Mouse (Mus musculus) hindbrain, embryonic 11.5 days (tissue): Measurements from ENCODE around the gene Gapdh. TPM values are rescaled to one million over a fixed set of nuclear protein-coding genes. Genes with fewer than 3 reads are reported as not detected.

Experiments
- ATAC-seq: fragments of 200-750 bp; cut with Nextera tagmentation; 2 replicates; pipeline ENCODE4 v1.8.0; 2017; ENCODE audit warnings: mild to moderate bottlenecking, moderate TSS enrichment, moderate library complexity; ENCODE audit not compliant: low FRiP score
- DNase-seq: peaks from one replicate; pipeline ENCODE4 v3.0.0-alpha.2; 2015; ENCODE audit warnings: low spot score
- H3K27ac ChIP-seq: fragments of 300-500 bp; sonication (generic); 2 replicates; pipeline ENCODE4 v1.5.1; 2014; ENCODE audit warnings: mild to moderate bottlenecking, low read depth, low read length
- H3K27me3 ChIP-seq: fragments of 300-500 bp; sonication (generic); 2 replicates; pipeline ENCODE4 v1.6.1; 2014; ENCODE audit warnings: mild to moderate bottlenecking, low read length, moderate library complexity, mixed read lengths; ENCODE audit not compliant: control insufficient read depth, insufficient read depth
- H3K36me3 ChIP-seq: fragments of 300-500 bp; sonication (generic); 2 replicates; pipeline ENCODE4 v1.6.1; 2014; ENCODE audit warnings: mild to moderate bottlenecking, low read length, moderate library complexity, mixed read lengths; ENCODE audit not compliant: control insufficient read depth, insufficient read depth
- H3K4me1 ChIP-seq: fragments of 300-500 bp; sonication (generic); replicated peaks from 2 replicates; pipeline ENCODE4 v1.6.1; 2014; ENCODE audit warnings: low read length, mixed read lengths; ENCODE audit not compliant: control insufficient read depth, insufficient read depth
- H3K4me2 ChIP-seq: fragments of 300-500 bp; sonication (generic); replicated peaks from 2 replicates; pipeline ENCODE4 v1.6.1; 2014; ENCODE audit warnings: mild to moderate bottlenecking, low read depth, low read length
- H3K4me3 ChIP-seq: fragments of 300-500 bp; sonication (generic); 2 replicates; pipeline ENCODE4 v1.5.1; 2014; ENCODE audit warnings: low read depth, low read length
- H3K9ac ChIP-seq: fragments of 300-500 bp; sonication (generic); 2 replicates; pipeline ENCODE4 v1.6.1; 2014; ENCODE audit warnings: low read depth, low read length
- H3K9me3 ChIP-seq: fragments of 300-500 bp; sonication (generic); 2 replicates; pipeline ENCODE4 v1.6.1; 2016; ENCODE audit warnings: low read length; ENCODE audit not compliant: control insufficient read depth
- WGBS: fragments of 180-500 bp; shearing (Covaris S2); extraction: QIAGEN DNeasy Blood & Tissue Kit; methylation state at CpG from one replicate; pipeline ENCODE4 v1.1.7; 2014; 5-methylcytosine and 5-hydroxymethylcytosine counted together
- polyA plus RNA-seq: library from polyadenylated mRNA; unstranded; fragments of >200 nt; fragmentation: Nextera tagmentation; extraction: Ambion mirVana; gene quantifications from 2 replicates; pipeline ENCODE4 v1.2.1, GENCODE M21; 2014

Gapdh gene
- polyA plus RNA-seq, 1 experiment from 2014 or later = 2,070 TPM

- 4% methylated on average over 1 of the region's 1 CpGs for WGBS
- no peak overlapping the region for H3K9ac ChIP-seq
- H3K27ac ChIP-seq = no peak overlapping the region
- DNase-seq = no peak
- H3K9me3 ChIP-seq = no peaks in the 10 kb centered on the region
- peaks cover 3% of the 10 kb centered on the region; the same call in 1 of the 2 replicates for H3K4me1 ChIP-seq
- H3K36me3 ChIP-seq = no peaks in the 10 kb centered on the region
- no peaks in the 10 kb centered on the region for H3K27me3 ChIP-seq
- no peak overlapping the region for H3K4me2 ChIP-seq
- no peak overlapping the region for H3K4me3 ChIP-seq
- no peak for ATAC-seq
These were observed 29.3 kb upstream of the Gapdh start for GRCm38 (mm10) chr6:125195541-125196075.

GRCm38 (mm10) chr6:125193390-125193789 is 27.1 kb upstream of the Gapdh start:
- DNase-seq (no peak), ATAC-seq (no peak)
- 0 out of 2 replicates have a peak, but pooled peaks cover 4% of the 10 kb centered on the region for H3K36me3 ChIP-seq
- 91% methylated on average over 7 of the region's 7 CpGs for WGBS
- H3K4me1 ChIP-seq = peaks cover 3% of the 10 kb centered on the region; the same call in 1 of the 2 replicates
- no peak overlapping the region for H3K4me3 ChIP-seq
- H3K27me3 ChIP-seq = no peaks in the 10 kb centered on the region
- H3K27ac ChIP-seq = no peak overlapping the region
- no peak overlapping the region for H3K9ac ChIP-seq
- H3K4me2 ChIP-seq = no peak overlapping the region
- H3K9me3 ChIP-seq = no peaks in the 10 kb centered on the region

- Histone ChIP-seq H3K4me1 (peaks cover 3% of the 10 kb centered on the region; the same call in 1 of the 2 replicates), H3K27ac (peak overlapping the region; percentile 96; the same call in 1 of the 2 replicates), H3K9ac (peak overlapping the region; percentile 77), H3K27me3 (no peaks in the 10 kb centered on the region), H3K4me3 (peak overlapping the region; percentile 56), H3K4me2 (peak overlapping the region; percentile 56), H3K9me3 (no peaks in the 10 kb centered on the region), H3K36me3 (0 out of 2 replicates have a peak, but pooled peaks cover 4% of the 10 kb centered on the region)
- WGBS = 51% methylated on average over 5 of the region's 5 CpGs
- no peak for ATAC-seq
- no peak for DNase-seq
These were observed 26.6 kb upstream of the Gapdh start for GRCm38 (mm10) chr6:125192841-125193240.

GRCm38 (mm10) chr6:125192016-125192714 is 25.9 kb upstream of the Gapdh start:
- Histone ChIP-seq H3K27ac (peak overlapping the region; percentile 96), H3K9ac (peak overlapping the region; percentile 77), H3K4me2 (peak overlapping the region; percentile 56), H3K9me3 (no peaks in the 10 kb centered on the region), H3K4me3 (peak overlapping the region; percentile 56), H3K4me1 (peaks cover 3% of the 10 kb centered on the region; the same call in 1 of the 2 replicates), H3K27me3 (no peaks in the 10 kb centered on the region), H3K36me3 (0 out of 2 replicates have a peak, but pooled peaks cover 8% of the 10 kb centered on the region)
- WGBS = under 1% methylated on average over 34 of the region's 34 CpGs
- ATAC-seq = peak; percentile 96
- peak; percentile 96 for DNase-seq

GRCm38 (mm10) chr6:125191332-125192015 is 25.2 kb upstream of the Gapdh start, which contains the start of the genes Ncapd2 and Mrpl51:
Ncapd2 (minus strand) TSS chr6:125191701.
Mrpl51 (plus strand) TSS chr6:125191801.
- Histone ChIP-seq H3K36me3 (0 out of 2 replicates have a peak, but pooled peaks cover 14% of the 10 kb centered on the region), H3K9ac (peak within 1 kb of the TSS; percentile 77), H3K4me3 (peak within 1 kb of the TSS; percentile 56), H3K27me3 (no peaks in the 10 kb centered on the region), H3K4me2 (peak within 1 kb of the TSS; percentile 57), H3K4me1 (peaks cover 3% of the 10 kb centered on the region; the same call in 1 of the 2 replicates), H3K27ac (peak within 1 kb of the TSS; percentile 96), H3K9me3 (no peaks in the 10 kb centered on the region)
- ATAC-seq = peak; percentile 95
- under 1% methylated on average over 54 of the region's 54 CpGs for WGBS
- peak; percentile 99 for DNase-seq

- no peaks in the 10 kb centered on the region for H3K27me3 ChIP-seq
- H3K4me2 ChIP-seq = peak overlapping the region; percentile 57
- 0 out of 2 replicates have a peak, but pooled peaks cover 14% of the 10 kb centered on the region for H3K36me3 ChIP-seq
- peak overlapping the region; percentile 77 for H3K9ac ChIP-seq
- H3K27ac ChIP-seq = no peak overlapping the region
- H3K4me1 ChIP-seq = peaks cover 3% of the 10 kb centered on the region; the same call in 1 of the 2 replicates
- H3K4me3 ChIP-seq = peak overlapping the region; percentile 56
- DNase-seq (peak; percentile 31), ATAC-seq (no peak)
- no peaks in the 10 kb centered on the region for H3K9me3 ChIP-seq
These were observed 24.5 kb upstream of the Gapdh start for GRCm38 (mm10) chr6:125190816-125191215.

GRCm38 (mm10) chr6:125186203-125186602 is 19.9 kb upstream of the Gapdh start:
- peaks cover 32% of the 10 kb centered on the region for H3K36me3 ChIP-seq
- H3K4me2 ChIP-seq = no peak overlapping the region
- DNase-seq = no peak
- H3K27ac ChIP-seq = no peak overlapping the region
- H3K9me3 ChIP-seq = no peaks in the 10 kb centered on the region
- no peak for ATAC-seq
- no peak overlapping the region for H3K4me3 ChIP-seq
- no peaks in the 10 kb centered on the region for H3K4me1 ChIP-seq
- H3K9ac ChIP-seq = no peak overlapping the region
- no peaks in the 10 kb centered on the region for H3K27me3 ChIP-seq
- 94% methylated on average over 10 of the region's 10 CpGs for WGBS

GRCm38 (mm10) chr6:125182133-125182532 is 15.9 kb upstream of the Gapdh start:
- Histone ChIP-seq H3K4me2 (no peak overlapping the region), H3K27ac (no peak overlapping the region)

More at GRCm38 (mm10) chr6:125182133-125182532, 15.9 kb upstream of the Gapdh start:
- ATAC-seq = no peak
- Histone ChIP-seq H3K36me3 (peaks cover 31% of the 10 kb centered on the region), H3K9ac (no peak overlapping the region), H3K4me1 (no peaks in the 10 kb centered on the region), H3K27me3 (no peaks in the 10 kb centered on the region), H3K9me3 (no peaks in the 10 kb centered on the region), H3K4me3 (no peak overlapping the region)
- DNase-seq = no peak
- 84% methylated on average over 5 of the region's 5 CpGs for WGBS
